8 mouse cellular contexts compared by ENCODE assay signal in genomic region chr1:36938348-36938747, GRCm38 (mm10). TPM values are rescaled to one million over a fixed set of nuclear protein-coding genes. Genes with fewer than 3 reads are reported as not detected.
DNase-seq lines count a peak whose midpoint lies in the region; ATAC-seq and TF ChIP-seq lines count a peak whose summit lies in the region.

No protein-coding gene starts in this region.

- no peak overlapping the region for H3K27ac ChIP-seq in heart, embryonic 14.5 days (replicated peaks in 1 of 2; ENCODE audit: control insufficient read depth in 1 of 2, insufficient read depth in 1 of 2, low read depth in 2 of 2, low read length in 2 of 2)
- peak overlapping the region; percentile 96; the same call in 1 of the 2 replicates for H3K27ac ChIP-seq in forebrain, postnatal 0 days (ENCODE audit: low read depth, low read length)
- H3K27ac ChIP-seq in midbrain, embryonic 10.5 days (replicated peaks), result peak overlapping the region; percentile 97

- no peak for TF ChIP-seq CTCF in G1E (IDR thresholded peaks at IDR 0.05; ENCODE audit: low read depth, low read length)
- no peak for TF ChIP-seq CTCF in forebrain, postnatal 0 days (IDR thresholded peaks at IDR 0.05; ENCODE audit: low read depth)

- no peak for ATAC-seq in heart, embryonic 14.5 days (ENCODE audit: insufficient number of reproducible peaks, insufficient read depth, low FRiP score, low read depth)
- no peak for ATAC-seq in G1E (ENCODE audit: extremely low read depth, insufficient number of reproducible peaks, low FRiP score, poor library complexity, severe bottlenecking)
- no peak for ATAC-seq in forebrain, postnatal 0 days

- no peak for DNase-seq in heart, postnatal 36 days
- no peak for DNase-seq in G1E (ENCODE audit: low spot score)
- DNase-seq in forebrain, postnatal 0 days, result no peak
- no peak for DNase-seq in midbrain, embryonic 10.5 days (ENCODE audit: low spot score)
- no peak for DNase-seq in spleen, postnatal 14 days (ENCODE audit: low spot score in 2 of 2)
- no peak for DNase-seq in B cell, adult 2 months
- no peak for DNase-seq in urinary bladder, postnatal 36 days (ENCODE audit: low spot score in 2 of 2)

- WGBS in heart, embryonic 14.5 days, result 3% methylated on average over 9 of the region's 9 CpGs
- WGBS in forebrain, postnatal 0 days, result 2% methylated on average over 9 of the region's 9 CpGs
- WGBS in midbrain, embryonic 10.5 days, result 5% methylated on average over 9 of the region's 9 CpGs

- peak overlapping the region; percentile 70 for H3K4me2 ChIP-seq in heart, embryonic 14.5 days (ENCODE audit: low read length)
- H3K4me2 ChIP-seq in forebrain, postnatal 0 days (ENCODE audit: low read depth), result peak overlapping the region; percentile 69

- intact Hi-C loops in heart, postnatal 36 days (cut with DNase I), result loop anchor here (2.0 to 5.0 kb wide), 3 partner anchors 14 to 96 kb away; no protein-coding TSS in a partner anchor

- H3K9ac ChIP-seq in heart, embryonic 14.5 days (ENCODE audit: low read length), result peak overlapping the region; percentile 98
- peak overlapping the region; percentile 96 for H3K9ac ChIP-seq in forebrain, postnatal 0 days

- H3K9me3 ChIP-seq in heart, embryonic 14.5 days (ENCODE audit: control insufficient read depth, low read length), result no peaks in the 10 kb centered on the region
- H3K9me3 ChIP-seq in G1E (replicated peaks), result no peaks in the 10 kb centered on the region
- no peaks in the 10 kb centered on the region for H3K9me3 ChIP-seq in forebrain, postnatal 0 days (ENCODE audit: low read length)
- H3K9me3 ChIP-seq in midbrain, embryonic 10.5 days (replicated peaks), result no peaks in the 10 kb centered on the region

- no peaks in the 10 kb centered on the region for H3K27me3 ChIP-seq in heart, embryonic 14.5 days (ENCODE audit: control insufficient read depth, insufficient read depth, low read length)
- H3K27me3 ChIP-seq in G1E (ENCODE audit: insufficient read depth, low read length), result no peaks in the 10 kb centered on the region
- H3K27me3 ChIP-seq in forebrain, postnatal 0 days (ENCODE audit: insufficient read depth, low read length), result no peaks in the 10 kb centered on the region
- H3K27me3 ChIP-seq in midbrain, embryonic 10.5 days (ENCODE audit: low read depth, poor library complexity, severe bottlenecking), result no peaks in the 10 kb centered on the region

- peaks cover 7 to 31% of the 10 kb centered on the region in 2 experiments for H3K4me1 ChIP-seq in heart, embryonic 14.5 days (ENCODE audit: control insufficient read depth in 2 of 2, insufficient read depth in 2 of 2, low read length in 2 of 2)
- peaks cover 71% of the 10 kb centered on the region for H3K4me1 ChIP-seq in G1E (ENCODE audit: insufficient read depth, low read depth, low read length)
- peaks cover 13% of the 10 kb centered on the region for H3K4me1 ChIP-seq in forebrain, postnatal 0 days (ENCODE audit: insufficient read depth)
- H3K4me1 ChIP-seq in midbrain, embryonic 10.5 days, result peaks cover 44% of the 10 kb centered on the region

- peak overlapping the region; percentile 80 to 97 for H3K4me3 ChIP-seq in heart, embryonic 14.5 days (ENCODE audit: control insufficient read depth in 1 of 2, insufficient read depth in 1 of 2, low read depth in 1 of 2, low read length in 2 of 2)
- peak overlapping the region; percentile 87 for H3K4me3 ChIP-seq in G1E (ENCODE audit: low read depth, low read length)
- peak overlapping the region; percentile 97 for H3K4me3 ChIP-seq in forebrain, postnatal 0 days (ENCODE audit: low read depth, low read length)
- peak overlapping the region; percentile 97 for H3K4me3 ChIP-seq in midbrain, embryonic 10.5 days

- no peaks in the 10 kb centered on the region for H3K36me3 ChIP-seq in heart, embryonic 14.5 days (ENCODE audit: control insufficient read depth, insufficient read depth, low read length)
- H3K36me3 ChIP-seq in G1E (replicated peaks), result peaks cover 14% of the 10 kb centered on the region
- no peaks in the 10 kb centered on the region for H3K36me3 ChIP-seq in forebrain, postnatal 0 days (ENCODE audit: insufficient read depth)
- no peaks in the 10 kb centered on the region for H3K36me3 ChIP-seq in midbrain, embryonic 10.5 days

RNA-seq across cellular contexts. Expression of gene Tmem131, which starts 5.1 kb away (rescaled TPM):
- polyA plus RNA-seq in heart, embryonic 14.5 days (2014; fragmentation: Nextera tagmentation; extraction: Ambion mirVana), result 9.5 and 10.0 TPM in 2 replicates
- total RNA-seq in heart, postnatal 36 days (2021), result 10 to 100 TPM; 32.9 to 35.9 TPM
- total RNA-seq in G1E (2014; fragmentation: Nextera tagmentation), result 298 and 313 TPM in 2 replicates
- 50.2 and 51.0 TPM in 2 replicates for total RNA-seq in G1E (2017)
- 98.2 and 108 TPM in 2 replicates for polyA plus RNA-seq in G1E (2012)
- total RNA-seq in forebrain, postnatal 0 days (2014; rRNA removed), result 19.9 and 29.3 TPM in 2 replicates
- 7.2 and 9.4 TPM in 2 replicates for polyA plus RNA-seq in forebrain, postnatal 0 days (2015; fragmentation: Nextera tagmentation; extraction: Ambion mirVana)
- 10.3 and 12.5 TPM in 2 replicates for polyA plus RNA-seq in midbrain, embryonic 10.5 days (2016; fragmentation: Nextera tagmentation; extraction: Ambion mirVana)

Comparison
In these comparisons a context has a peak if more than half of its experiments do, and no peak if none do; other contexts are left out.
1. H3K27ac ChIP-seq: peak in forebrain, postnatal 0 days (single experiment) and midbrain, embryonic 10.5 days (single experiment); none in heart, embryonic 14.5 days (0 of 2).
2. Peak in every context shown above with its lines, with median percentiles within 50 percentile points of each other: H3K4me3 ChIP-seq.